Mouse (Mus musculus) liver, embryonic 13.5 days (tissue): Measurements from ENCODE around the gene Tcf7l1. TPM values are rescaled to one million over a fixed set of nuclear protein-coding genes. Genes with fewer than 3 reads are reported as not detected.

Experiments
- ATAC-seq: fragments of 200-750 bp; cut with Nextera tagmentation; 2 replicates; pipeline ENCODE4 v1.8.0; 2017; ENCODE audit warnings: low read depth, mild to moderate bottlenecking, moderate number of reproducible peaks, moderate library complexity
- DNase-seq: peaks from one replicate; pipeline ENCODE4 v3.0.0; 2022
- H3K27ac ChIP-seq: fragments of 300-500 bp; sonication (generic); 2 replicates; pipeline ENCODE4 v1.5.1; 2015; ENCODE audit warnings: moderate library complexity, mild to moderate bottlenecking, inconsistent platforms
- H3K27me3 ChIP-seq: fragments of 300-500 bp; sonication (generic); 2 replicates; pipeline ENCODE4 v1.6.1; 2015; ENCODE audit warnings: mild to moderate bottlenecking, inconsistent platforms
- H3K36me3 ChIP-seq: fragments of 300-500 bp; sonication (generic); 2 replicates; pipeline ENCODE4 v1.6.1; 2015; ENCODE audit warnings: mild to moderate bottlenecking, inconsistent platforms
- H3K4me1 ChIP-seq: fragments of 300-500 bp; sonication (generic); replicated peaks from 2 replicates; pipeline ENCODE4 v1.6.1; 2015; ENCODE audit warnings: inconsistent platforms
- H3K4me2 ChIP-seq: fragments of 300-500 bp; sonication (generic); 2 replicates; pipeline ENCODE4 v1.6.1; 2015; ENCODE audit warnings: inconsistent platforms, mild to moderate bottlenecking, moderate library complexity
- H3K4me3 ChIP-seq: fragments of 300-500 bp; sonication (generic); replicated peaks from 2 replicates; pipeline ENCODE4 v1.5.1; 2015; ENCODE audit warnings: mild to moderate bottlenecking, inconsistent platforms
- H3K9ac ChIP-seq: fragments of 300-500 bp; sonication (generic); 2 replicates; pipeline ENCODE4 v1.6.1; 2015; ENCODE audit warnings: mild to moderate bottlenecking, inconsistent platforms
- H3K9me3 ChIP-seq: fragments of 300-500 bp; sonication (generic); replicated peaks from 2 replicates; pipeline ENCODE4 v1.6.1; 2016; ENCODE audit warnings: inconsistent platforms
- WGBS: fragments of 180-500 bp; shearing (Covaris S2); methylation state at CpG from one replicate; pipeline ENCODE4 v1.1.7; 2015; ENCODE audit not compliant: insufficient replicate concordance; 5-methylcytosine and 5-hydroxymethylcytosine counted together
- polyA plus RNA-seq: library from polyadenylated mRNA; unstranded; fragments of >200 nt; fragmentation: Nextera tagmentation; extraction: Ambion mirVana; gene quantifications from 2 replicates; pipeline ENCODE4 v1.2.1, GENCODE M21; 2015

Tcf7l1 gene
- polyA plus RNA-seq, 1 experiment from 2014 or later, result 3.3 TPM

DNA sequence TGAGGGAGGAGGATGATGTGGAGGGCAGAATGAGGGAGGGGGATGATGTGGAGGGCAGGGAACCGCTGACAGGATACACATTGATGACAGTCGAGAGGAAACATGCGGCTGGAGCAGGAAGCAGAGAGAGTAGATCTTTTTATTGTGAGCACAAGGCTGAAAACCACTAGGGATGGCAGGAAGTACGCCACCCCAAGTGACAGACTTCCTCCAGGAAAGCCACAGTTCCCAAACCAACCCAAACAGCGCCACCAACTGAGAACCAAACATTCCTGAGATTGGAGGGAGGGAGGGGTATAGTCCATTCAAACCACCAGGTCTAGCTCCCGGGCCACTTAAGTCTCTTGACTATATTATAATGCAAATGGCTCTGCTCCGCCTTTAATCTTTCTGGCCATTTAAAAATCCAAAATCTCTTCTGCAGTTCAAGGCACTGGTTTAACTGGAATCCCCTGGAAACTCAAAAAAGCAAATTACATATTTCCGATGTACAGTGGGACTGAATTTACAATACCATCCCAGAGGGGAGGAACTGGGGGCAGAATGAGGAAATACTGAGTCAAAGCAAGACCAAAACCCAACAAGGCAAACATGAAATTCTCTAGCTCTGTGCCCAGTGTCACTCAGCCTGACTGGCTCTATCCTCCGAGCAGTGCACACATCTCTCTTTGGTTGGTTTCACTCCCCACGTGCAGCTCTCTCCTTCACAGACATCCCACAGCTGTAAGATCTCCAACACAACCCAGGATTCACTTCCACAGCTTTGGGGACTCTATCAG lies 30.6 kb downstream of the Tcf7l1 start:
- Histone ChIP-seq H3K9me3 (no peaks in the 10 kb centered on the region), H3K27ac (no peak overlapping the region), H3K27me3 (no peaks in the 10 kb centered on the region), H3K36me3 (no peaks in the 10 kb centered on the region), H3K9ac (no peak overlapping the region), H3K4me1 (no peaks in the 10 kb centered on the region; the same call in 1 of the 2 replicates), H3K4me2 (no peak overlapping the region), H3K4me3 (no peak overlapping the region)
- 26% methylated on average over 10 of the region's 10 CpGs for WGBS
- DNase-seq (no peak), ATAC-seq (no peak)

DNA sequence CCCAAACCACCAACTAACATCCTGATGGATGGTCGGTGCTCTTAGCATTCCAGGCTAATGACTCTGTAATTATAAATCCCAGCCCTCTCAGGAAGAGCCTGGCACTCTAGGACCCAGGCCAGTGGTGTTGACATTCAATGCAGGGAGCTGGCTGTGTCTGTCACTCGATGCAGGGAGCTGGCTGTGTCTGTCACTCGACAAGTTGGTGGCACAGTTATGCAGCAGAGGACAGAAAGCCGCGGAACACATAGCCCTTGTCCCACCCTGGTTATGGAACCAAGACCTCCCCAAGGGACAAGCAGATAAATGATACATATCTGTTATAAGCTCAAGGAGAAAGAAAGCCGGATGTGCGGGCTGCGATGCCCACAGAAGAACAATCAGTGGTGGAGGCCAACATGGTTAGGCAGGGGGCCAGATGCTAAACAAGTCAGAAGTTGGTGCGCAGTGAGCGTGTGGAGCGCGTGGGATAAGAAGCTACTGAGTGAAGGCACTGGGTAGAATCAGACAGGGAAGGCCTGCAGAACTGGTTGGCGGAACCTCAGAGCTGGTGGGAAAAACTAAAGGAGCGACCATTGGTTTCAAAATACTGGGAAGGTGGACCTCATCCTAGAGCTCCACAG lies 33.7 kb downstream of the Tcf7l1 start:
- no peak overlapping the region for H3K27ac ChIP-seq
- DNase-seq, result no peak
- no peaks in the 10 kb centered on the region for H3K9me3 ChIP-seq
- H3K27me3 ChIP-seq, result no peaks in the 10 kb centered on the region
- ATAC-seq, result no peak
- H3K4me2 ChIP-seq, result no peak overlapping the region
- WGBS, result 65% methylated on average over 14 of the region's 14 CpGs
- no peaks in the 10 kb centered on the region for H3K36me3 ChIP-seq
- H3K4me1 ChIP-seq, result no peaks in the 10 kb centered on the region; the same call in 1 of the 2 replicates
- no peak overlapping the region for H3K9ac ChIP-seq
- no peak overlapping the region for H3K4me3 ChIP-seq

DNA sequence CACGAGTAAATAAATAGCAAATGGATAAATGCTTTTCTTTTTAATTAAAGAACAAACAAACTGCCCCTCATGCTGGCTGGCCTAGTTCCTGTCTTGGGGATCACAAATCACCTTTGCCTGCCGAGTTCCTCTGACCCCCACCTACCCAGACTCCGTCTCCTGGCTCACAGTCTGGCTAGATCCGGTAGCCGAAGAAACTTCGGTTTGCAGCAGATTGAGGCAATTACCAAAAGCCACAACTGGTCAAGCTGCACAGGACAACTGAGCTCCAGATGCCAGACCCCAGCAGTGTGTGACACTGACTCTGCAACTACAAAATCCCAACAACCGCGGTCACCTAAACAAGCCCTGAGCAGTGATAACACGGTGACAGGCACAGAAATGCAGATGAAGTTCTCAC lies 34.8 kb downstream of the Tcf7l1 start:
- no peaks in the 10 kb centered on the region for H3K27me3 ChIP-seq
- peaks cover under 1% of the 10 kb centered on the region for H3K4me1 ChIP-seq
- no peaks in the 10 kb centered on the region for H3K36me3 ChIP-seq
- H3K27ac ChIP-seq, result no peak overlapping the region
- H3K4me2 ChIP-seq, result no peak overlapping the region
- no peak overlapping the region for H3K9ac ChIP-seq
- 42% methylated on average over 9 of the region's 9 CpGs for WGBS
- no peak for DNase-seq
- ATAC-seq, result no peak
- no peaks in the 10 kb centered on the region for H3K9me3 ChIP-seq
- no peak overlapping the region for H3K4me3 ChIP-seq

DNA sequence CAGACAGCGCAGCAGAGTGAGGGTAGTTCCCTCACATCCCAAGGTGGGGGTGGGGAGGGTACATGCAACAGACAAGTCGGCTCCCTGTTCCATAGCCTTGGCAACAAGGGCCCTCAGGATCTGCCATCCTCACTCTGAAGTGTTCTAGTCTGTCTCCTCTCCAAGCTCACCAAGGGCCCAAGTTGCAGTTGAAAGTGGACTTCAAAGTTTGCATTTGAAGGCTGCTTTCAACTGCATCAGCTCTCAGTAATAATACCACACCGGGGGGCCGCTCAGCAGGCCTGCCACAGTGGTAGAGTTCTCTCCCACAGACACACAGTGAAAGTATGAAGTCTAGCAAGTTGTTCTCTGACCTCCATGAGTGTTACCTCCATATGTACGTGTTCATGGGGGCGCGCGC lies 35.3 kb downstream of the Tcf7l1 start:
- H3K4me1 ChIP-seq, result peaks cover 5% of the 10 kb centered on the region
- no peaks in the 10 kb centered on the region for H3K9me3 ChIP-seq
- H3K27me3 ChIP-seq, result no peaks in the 10 kb centered on the region
- no peaks in the 10 kb centered on the region for H3K36me3 ChIP-seq
- 79% methylated on average over 8 of the region's 8 CpGs for WGBS
- H3K9ac ChIP-seq, result no peak overlapping the region
- H3K27ac ChIP-seq, result no peak overlapping the region
- no peak overlapping the region for H3K4me3 ChIP-seq
- DNase-seq (no peak), ATAC-seq (no peak)
- no peak overlapping the region for H3K4me2 ChIP-seq

DNA sequence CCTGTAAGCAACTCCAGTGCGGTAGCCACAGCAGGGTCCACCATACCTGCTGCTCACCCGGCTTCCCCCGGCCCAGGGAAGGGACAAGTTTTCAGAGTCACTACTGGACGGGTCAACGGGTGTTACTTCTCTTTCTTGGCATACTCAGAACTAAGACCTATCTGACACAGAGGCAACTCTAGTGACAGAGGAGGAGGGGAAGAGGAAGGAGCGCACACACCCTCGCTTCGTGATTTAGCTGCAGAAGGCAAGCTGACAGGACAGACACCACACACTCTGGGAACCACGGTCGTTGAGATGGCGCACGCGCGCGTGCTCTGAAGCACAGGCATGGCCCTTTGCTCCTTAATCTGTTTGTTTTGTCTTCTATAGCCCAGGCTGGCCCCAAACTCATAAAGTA lies 36.2 kb downstream of the Tcf7l1 start:
- peaks cover 13% of the 10 kb centered on the region for H3K4me1 ChIP-seq
- H3K9me3 ChIP-seq, result no peaks in the 10 kb centered on the region
- no peak overlapping the region for H3K4me2 ChIP-seq
- DNase-seq (no peak), ATAC-seq (no peak)
- no peak overlapping the region for H3K4me3 ChIP-seq
- WGBS, result 35% methylated on average over 15 of the region's 15 CpGs
- H3K36me3 ChIP-seq, result no peaks in the 10 kb centered on the region
- H3K27ac ChIP-seq, result no peak overlapping the region
- H3K27me3 ChIP-seq, result no peaks in the 10 kb centered on the region
- no peak overlapping the region for H3K9ac ChIP-seq

DNA sequence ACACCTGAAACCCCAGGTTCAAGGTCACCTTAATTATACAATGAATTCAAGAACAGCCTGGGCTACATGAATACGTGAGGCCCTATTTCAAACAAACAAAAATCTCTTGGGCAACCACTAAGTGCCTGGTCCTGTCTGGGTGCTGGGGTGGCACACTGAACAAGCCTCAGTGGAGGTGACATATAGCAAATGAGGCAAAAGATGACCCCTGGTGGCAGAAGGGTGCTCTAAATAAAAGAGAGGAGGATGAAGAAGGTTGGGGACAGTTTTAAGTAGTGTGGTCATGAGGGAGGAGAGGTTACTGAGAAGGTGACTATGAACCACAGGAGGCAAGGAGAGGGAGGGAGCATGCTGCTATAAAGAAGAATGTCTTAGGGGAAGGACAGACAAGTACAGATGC lies 37.8 kb downstream of the Tcf7l1 start:
- no peak overlapping the region for H3K4me3 ChIP-seq
- DNase-seq (no peak), ATAC-seq (no peak)
- H3K27ac ChIP-seq, result no peak overlapping the region
- 46% methylated on average over 1 of the region's 1 CpGs for WGBS
- H3K27me3 ChIP-seq, result no peaks in the 10 kb centered on the region
- H3K36me3 ChIP-seq, result no peaks in the 10 kb centered on the region
- peaks cover 13% of the 10 kb centered on the region for H3K4me1 ChIP-seq
- no peak overlapping the region for H3K4me2 ChIP-seq
- no peaks in the 10 kb centered on the region for H3K9me3 ChIP-seq
- no peak overlapping the region for H3K9ac ChIP-seq

DNA sequence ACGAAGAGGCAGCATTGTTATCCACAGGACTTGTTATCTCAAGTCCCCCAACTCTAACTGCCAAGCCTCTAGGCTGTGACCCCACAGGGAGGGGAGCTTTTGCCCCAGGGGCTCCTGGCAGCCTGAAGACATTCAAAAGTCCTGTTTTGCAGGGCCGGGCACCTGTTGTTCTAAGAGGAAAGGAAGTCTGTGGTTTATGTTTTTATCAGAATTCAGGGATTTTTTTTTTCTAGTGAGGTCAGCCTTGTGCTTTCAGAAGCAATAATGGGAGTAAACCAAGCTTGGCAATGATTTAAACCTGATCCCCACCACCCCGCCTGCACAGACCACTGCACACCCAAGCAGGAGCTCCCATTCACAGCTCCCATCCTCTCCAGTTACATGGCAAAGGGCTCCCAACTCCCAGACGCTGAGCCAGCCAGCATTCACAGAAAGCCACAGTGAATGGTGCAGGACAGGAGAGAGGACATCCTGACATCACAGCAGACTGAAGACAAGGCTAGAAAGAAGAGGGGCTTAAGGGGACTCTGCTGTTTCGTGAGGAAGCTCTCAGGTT lies 40.1 kb downstream of the Tcf7l1 start:
- Histone ChIP-seq H3K36me3 (no peaks in the 10 kb centered on the region), H3K27me3 (no peaks in the 10 kb centered on the region), H3K9ac (no peak overlapping the region), H3K4me1 (peaks cover 27% of the 10 kb centered on the region), H3K9me3 (no peaks in the 10 kb centered on the region), H3K4me2 (no peak overlapping the region), H3K27ac (no peak overlapping the region), H3K4me3 (no peak overlapping the region)
- 14% methylated on average over 5 of the region's 5 CpGs for WGBS
- ATAC-seq, result no peak
- no peak for DNase-seq

DNA sequence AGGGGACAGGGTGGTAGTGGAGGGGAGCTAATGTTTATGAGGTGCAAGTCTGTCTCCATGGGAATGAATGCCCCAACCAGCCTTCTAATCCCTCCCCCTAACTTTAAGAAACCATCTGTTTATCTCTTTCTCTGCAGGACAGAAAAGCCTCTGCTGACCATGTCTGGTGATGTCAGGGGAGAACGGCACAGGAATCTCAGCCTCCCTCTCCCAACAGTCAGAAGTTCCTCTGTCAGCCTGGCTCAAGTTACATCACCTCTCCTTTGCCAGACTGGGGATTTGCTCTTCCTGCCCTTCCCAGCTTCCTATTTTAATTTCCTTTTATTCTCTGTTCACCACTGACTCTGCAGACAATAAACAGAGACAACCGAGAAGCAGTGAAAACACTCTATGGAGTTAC lies 40.6 kb downstream of the Tcf7l1 start:
- Histone ChIP-seq H3K4me2 (no peak overlapping the region), H3K36me3 (no peaks in the 10 kb centered on the region), H3K4me1 (peaks cover 31% of the 10 kb centered on the region), H3K9me3 (no peaks in the 10 kb centered on the region), H3K9ac (no peak overlapping the region), H3K27ac (no peak overlapping the region; the same call in 1 of the 2 replicates), H3K27me3 (no peaks in the 10 kb centered on the region), H3K4me3 (no peak overlapping the region)
- WGBS, result 3% methylated on average over 2 of the region's 2 CpGs
- ATAC-seq (no peak), DNase-seq (no peak)

DNA sequence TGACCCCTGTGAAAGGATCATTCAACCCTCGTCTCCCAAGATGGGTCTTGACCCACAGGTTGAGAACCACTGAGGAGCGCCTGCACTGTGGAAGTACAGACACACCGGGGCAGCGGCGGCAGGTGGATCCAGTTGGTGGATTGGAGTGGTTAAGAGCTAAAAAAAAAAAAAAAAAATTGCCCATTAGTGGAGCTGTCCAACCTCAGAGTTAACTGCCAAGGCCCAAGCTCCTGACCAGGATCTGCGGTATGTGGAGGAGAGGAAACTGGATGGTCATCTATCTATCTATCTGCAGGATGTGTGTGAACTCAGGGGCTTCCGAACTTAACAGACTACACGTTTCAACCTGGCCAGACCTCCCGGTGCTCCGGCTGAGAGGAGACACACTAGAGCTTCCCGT lies 41.2 kb downstream of the Tcf7l1 start:
- WGBS, result 47% methylated on average over 11 of the region's 11 CpGs
- ATAC-seq, result no peak
- no peak overlapping the region for H3K9ac ChIP-seq

DNA sequence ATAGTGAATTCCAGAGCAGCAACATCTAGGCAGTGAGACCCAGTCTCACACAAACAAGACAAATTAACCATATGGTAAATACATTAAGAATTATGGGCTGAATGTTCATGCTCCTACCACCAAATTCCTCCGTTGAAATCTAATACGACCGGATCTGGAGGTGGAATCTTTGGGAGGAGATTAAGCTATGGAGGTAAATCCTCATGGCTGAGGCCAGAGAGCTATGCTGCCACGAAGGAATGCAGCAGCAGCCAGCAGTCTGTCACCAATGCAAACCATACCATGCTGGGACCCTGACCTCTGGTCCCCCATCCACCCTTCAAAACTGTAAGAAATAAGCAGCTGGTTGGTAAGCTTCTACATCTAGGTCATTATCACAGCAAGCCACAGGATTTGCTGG lies 41.9 kb downstream of the Tcf7l1 start:
- no peaks in the 10 kb centered on the region for H3K36me3 ChIP-seq
- H3K9me3 ChIP-seq, result no peaks in the 10 kb centered on the region
- WGBS, result 61% methylated on average over 4 of the region's 4 CpGs
- no peak overlapping the region for H3K4me2 ChIP-seq
- no peaks in the 10 kb centered on the region for H3K27me3 ChIP-seq
- ATAC-seq (no peak), DNase-seq (no peak)
- H3K9ac ChIP-seq, result no peak overlapping the region
- H3K27ac ChIP-seq, result no peak overlapping the region
- H3K4me1 ChIP-seq, result peaks cover 40% of the 10 kb centered on the region
- H3K4me3 ChIP-seq, result no peak overlapping the region

More for the DNA sequence above, 41.2 kb downstream of the Tcf7l1 start:
- Histone ChIP-seq H3K27ac (no peak overlapping the region), H3K9me3 (no peaks in the 10 kb centered on the region), H3K4me2 (no peak overlapping the region), H3K4me3 (no peak overlapping the region), H3K4me1 (peaks cover 37% of the 10 kb centered on the region), H3K36me3 (no peaks in the 10 kb centered on the region), H3K27me3 (no peaks in the 10 kb centered on the region)
- DNase-seq, result no peak

DNA sequence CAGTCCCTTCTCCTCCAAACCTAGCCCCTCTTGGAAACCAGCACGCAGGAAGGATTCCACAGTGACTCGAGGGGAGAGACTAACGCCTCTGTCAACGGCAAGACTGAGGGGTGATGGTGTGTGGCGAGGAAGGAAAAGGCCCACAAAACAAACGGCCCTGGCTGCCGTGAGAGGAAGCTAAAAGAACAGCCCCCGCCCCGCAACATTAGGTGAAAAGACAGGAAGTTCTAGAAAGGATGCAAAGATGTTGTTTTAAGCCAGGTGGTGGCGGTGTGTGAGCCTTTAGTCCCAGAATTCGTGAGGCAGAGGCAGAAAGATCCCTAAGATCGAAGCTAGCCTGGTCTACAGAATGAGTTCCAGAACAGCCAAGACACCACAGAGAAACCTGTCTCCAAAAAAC lies 43.3 kb downstream of the Tcf7l1 start:
- DNase-seq (no peak), ATAC-seq (no peak)
- H3K9ac ChIP-seq, result no peak overlapping the region
- no peaks in the 10 kb centered on the region for H3K27me3 ChIP-seq
- WGBS, result 23% methylated on average over 12 of the region's 12 CpGs
- no peak overlapping the region for H3K4me3 ChIP-seq
- peaks cover 48% of the 10 kb centered on the region for H3K4me1 ChIP-seq
- H3K4me2 ChIP-seq, result no peak overlapping the region
- no peaks in the 10 kb centered on the region for H3K36me3 ChIP-seq
- no peak overlapping the region for H3K27ac ChIP-seq
- H3K9me3 ChIP-seq, result no peaks in the 10 kb centered on the region
